Mouse (Mus musculus) megakaryocyte-erythroid progenitor cell, adult 5-6 weeks (primary cell): ENCODE measurements around the gene Bard1. TPM values are rescaled to one million over a fixed set of nuclear protein-coding genes. Genes with fewer than 3 reads are reported as not detected.

Experiments used
- ATAC-seq: replicated peaks from 2 replicates; pipeline ENCODE4 v1.8.0; 2016; ENCODE audit warnings: mild to moderate bottlenecking, inconsistent platforms; ENCODE audit not compliant: severe bottlenecking, poor library complexity, low FRiP score, low TSS enrichment
- total RNA-seq, 2 experiments: library from RNA; stranded (forward) in 1 of 2; stranded (reverse) in 1 of 2; fragments of 200-1000, 215-1000 nt in 1 of 2; fragments of >200 nt in 1 of 2; fragmentation: Nextera tagmentation in 1 of 2; gene quantifications; 2 replicates each; pipeline ENCODE4 v1.2.3; 2014 to 2017

The Bard1 gene
- total RNA-seq (2014; fragmentation: Nextera tagmentation) (31.7 and 32.1 TPM in 2 replicates), total RNA-seq (2017) (13.8 and 18.9 TPM in 2 replicates)

GRCm38 (mm10) chr1:71102344-71103173 is at the start of gene Bard1:
TSS of gene Bard1 (minus strand) at chr1:71103146.
- ATAC-seq: peak; percentile 92

GRCm38 (mm10) chr1:71127171-71127570 is 24.2 kb upstream of the Bard1 start:
- ATAC-seq: no peak

GRCm38 (mm10) chr1:71118511-71118910 is 15.6 kb upstream of the Bard1 start:
- no peak for ATAC-seq

- no peak for ATAC-seq
These were observed 14.3 kb upstream of the Bard1 start for GRCm38 (mm10) chr1:71117253-71117652.

- ATAC-seq: no peak
These were observed 12.8 kb upstream of the Bard1 start for GRCm38 (mm10) chr1:71115781-71116180.

- no peak for ATAC-seq
These were observed 6.9 kb upstream of the Bard1 start for GRCm38 (mm10) chr1:71109858-71110257.

- ATAC-seq: no peak
These were observed 3.2 kb upstream of the Bard1 start for GRCm38 (mm10) chr1:71106127-71106526.

GRCm38 (mm10) chr1:71105724-71106123 is 2.8 kb upstream of the Bard1 start:
- ATAC-seq: peak; percentile 13; the same call in 1 of the 2 replicates

GRCm38 (mm10) chr1:71103174-71103864 is 373 bp upstream of the Bard1 start:
- ATAC-seq: peak; percentile 24

GRCm38 (mm10) chr1:71101369-71101970 is 1.5 kb downstream of the Bard1 start:
- no peak for ATAC-seq

- ATAC-seq: no peak
These were observed 2.2 kb downstream of the Bard1 start for GRCm38 (mm10) chr1:71100591-71101368.

- ATAC-seq: no peak
These were observed 2.9 kb downstream of the Bard1 start for GRCm38 (mm10) chr1:71099945-71100515.

GRCm38 (mm10) chr1:71096031-71096430 is 6.9 kb downstream of the Bard1 start:
- ATAC-seq: peak; percentile 93

- ATAC-seq: peak; percentile 50
These were observed 7.6 kb downstream of the Bard1 start for GRCm38 (mm10) chr1:71095211-71095805.

GRCm38 (mm10) chr1:71075651-71076050 is 27.3 kb downstream of the Bard1 start:
- no peak for ATAC-seq

- ATAC-seq: peak; percentile 85
These were observed 32.2 kb downstream of the Bard1 start for GRCm38 (mm10) chr1:71070771-71071170.

GRCm38 (mm10) chr1:71068728-71069304 is 34.1 kb downstream of the Bard1 start:
- no peak for ATAC-seq

GRCm38 (mm10) chr1:71063885-71064492 is 39.0 kb downstream of the Bard1 start:
- no peak for ATAC-seq
